Mouse (Mus musculus) stomach, postnatal 0 days (tissue): ENCODE results near the gene Arhgap42.

Source experiments
- CTCF ChIP-seq: IDR thresholded peaks from 2 replicates; pipeline ENCODE4 v1.5.1; 2016; ENCODE audit warnings: antibody characterized with exemption, low read depth, mild to moderate bottlenecking, moderate library complexity
- EP300 ChIP-seq: optimal IDR thresholded peaks from 2 replicates; pipeline ENCODE3; 2016; ENCODE audit warnings: antibody characterized with exemption

DNA sequence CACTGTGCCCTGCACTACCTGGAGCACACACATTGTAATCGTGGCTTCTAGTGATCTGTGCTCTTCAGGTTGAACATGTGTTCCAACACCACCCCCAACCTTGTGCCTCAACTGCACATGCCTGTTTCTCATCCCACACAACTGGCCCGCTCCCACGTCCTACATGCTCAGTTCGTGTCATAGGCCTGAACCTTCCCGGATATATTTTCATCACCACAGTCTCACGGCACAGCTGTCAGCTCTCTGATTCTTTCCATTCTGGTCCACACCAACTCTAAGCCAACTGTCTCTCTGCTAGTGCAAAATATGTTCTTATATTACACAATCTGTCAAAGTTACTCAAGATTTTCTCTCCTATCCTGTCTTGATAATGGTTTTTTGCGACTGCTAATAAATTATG lies 197.9 kb downstream of the Arhgap42 start:
- no peak for TF ChIP-seq CTCF
- TF ChIP-seq EP300 = no peak
